Mouse (Mus musculus) bone marrow, adult 2 months (tissue): Measurements from ENCODE around the gene Nr5a2.

ENCODE experiments used
- CTCF ChIP-seq: fragments of 200-500 bp; IDR thresholded peaks from 2 replicates; pipeline ENCODE4 v1.5.1; 2011; ENCODE audit warnings: low read length, control low read depth; ENCODE audit not compliant: control insufficient read depth, insufficient read depth
- POLR2A ChIP-seq: fragments of 200-500 bp; IDR thresholded peaks from 2 replicates; pipeline ENCODE4 v1.6.1; 2011; ENCODE audit warnings: low read depth, mild to moderate bottlenecking, control low read depth, low read length, borderline replicate concordance; ENCODE audit not compliant: control insufficient read depth

DNA sequence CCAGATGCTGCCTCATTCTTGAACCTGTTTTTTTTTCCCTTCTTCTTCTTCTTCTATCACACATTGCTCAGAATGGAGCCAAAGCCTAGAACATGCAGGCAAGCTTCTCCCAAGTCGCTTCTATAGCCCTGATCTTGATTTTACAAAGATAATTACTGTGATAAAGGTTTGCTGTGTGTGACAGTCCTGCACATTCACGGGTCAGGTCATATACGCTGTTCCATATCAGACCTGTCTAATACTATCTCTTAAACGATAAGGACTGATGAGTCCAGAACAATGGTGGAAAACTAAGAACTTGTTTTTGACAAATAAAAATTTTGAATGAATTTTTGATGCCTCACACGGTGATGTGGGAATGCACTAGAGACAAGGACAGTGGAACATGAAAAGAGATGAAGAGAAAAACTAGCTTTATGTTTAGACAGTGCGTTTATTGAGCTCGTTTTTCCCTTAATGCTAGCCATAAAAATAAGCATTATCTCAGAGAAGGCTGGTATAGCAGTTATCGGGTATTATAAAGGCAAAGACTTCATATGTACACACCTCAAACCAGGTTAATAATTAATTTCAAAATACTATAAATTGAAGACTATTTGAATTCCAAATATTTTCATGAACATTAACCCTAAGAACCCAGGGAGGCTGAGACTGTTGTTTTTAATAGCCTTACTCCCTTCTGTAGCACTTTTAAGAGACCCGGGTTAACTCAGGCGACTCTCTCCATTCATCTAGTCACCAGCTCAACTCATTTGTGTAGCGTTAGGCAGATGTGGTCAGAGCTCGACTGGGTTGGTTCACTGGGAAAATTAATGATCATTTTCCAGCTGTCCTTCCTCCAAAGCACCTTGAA lies 49.3 kb downstream of the Nr5a2 start:
- no peak for TF ChIP-seq CTCF
- TF ChIP-seq POLR2A = no peak
